Comparison of ENCODE assay signal across 9 mouse cellular contexts in genomic region chr11:87757001-87757954, GRCm38 (mm10). TPM values are rescaled to one million over a fixed set of nuclear protein-coding genes. Genes with fewer than 3 reads are reported as not detected.
DNase-seq lines count a peak whose midpoint lies in the region; ATAC-seq and TF ChIP-seq lines count a peak whose summit lies in the region.
"Had no signal": no experiment of that assay in that cellular context is flagged by ENCODE, and none has a peak within 500 bp of the region (broad histone marks: within the 10 kb centered on the region; RNA-seq: fewer than 3 reads in every experiment).

No protein-coding gene starts in this region.

- H3K79me2 ChIP-seq in macrophage (ENCODE audit: inconsistent target), result peaks cover 51% of the 10 kb centered on the region

- no peak for TF ChIP-seq POLR2A in testis, adult 2 months (IDR thresholded peaks at IDR 0.05; ENCODE audit: control insufficient read depth, low read depth, low read length)

- peaks cover 29% of the 10 kb centered on the region for H3K4me1 ChIP-seq in testis, adult 2 months (ENCODE audit: control insufficient read depth, insufficient read depth, low read length)

- WGBS in macrophage (ENCODE audit: missing documents), result 0% methylated on average over 22 of the region's 25 CpGs

- H3K36me3 ChIP-seq in testis, adult 2 months (ENCODE audit: control insufficient read depth, insufficient read depth, low read length), result no peaks in the 10 kb centered on the region
- no peaks in the 10 kb centered on the region for H3K36me3 ChIP-seq in macrophage (ENCODE audit: inconsistent target)

- intact Hi-C loops in gastrocnemius, adult 2 months (cut with DNase I), result no loop called here

- ATAC-seq in frontal cortex, adult (ENCODE audit: low TSS enrichment), result no peak

- no peak overlapping the region for H3K27ac ChIP-seq in gastrocnemius, adult 2 months
- H3K27ac ChIP-seq in testis, adult 2 months (ENCODE audit: control insufficient read depth, insufficient read depth, low read depth, low read length), result peak overlapping the region; percentile 82
- H3K27ac ChIP-seq in macrophage, result peak overlapping the region; percentile 99

- TF ChIP-seq CTCF in gastrocnemius, adult 2 months (IDR thresholded peaks at IDR 0.05), result no peak
- TF ChIP-seq CTCF in testis, adult 2 months (IDR thresholded peaks at IDR 0.05; ENCODE audit: control insufficient read depth, insufficient read depth, insufficient replicate concordance, low read depth, low read length), result no peak

- DNase-seq in gastrocnemius, adult 2 months, result peak; percentile 15
- DNase-seq in gastrocnemius, adult 18-20 months (ENCODE audit: low spot score), result no peak
- DNase-seq in testis, postnatal 10 days (ENCODE audit: low spot score), result no peak
- no peak for DNase-seq in layer of hippocampus, adult 9-11 months
- DNase-seq in layer of hippocampus, adult 8-10 months (ENCODE audit: low spot score in 2 of 2), result no peak
- DNase-seq: cerebellum, adult 9-11 months had no signal

- H3K4me3 ChIP-seq in gastrocnemius, adult 2 months, result peak overlapping the region; percentile 57
- peak overlapping the region; percentile 96 for H3K4me3 ChIP-seq in testis, adult 2 months (ENCODE audit: control insufficient read depth, low read depth, low read length)
- H3K4me3 ChIP-seq in macrophage (ENCODE audit: inconsistent target), result peak overlapping the region; percentile 97

- H3K27me3 ChIP-seq in testis, adult 2 months (ENCODE audit: control insufficient read depth, insufficient read depth, low read length), result no peaks in the 10 kb centered on the region

RNA-seq across cellular contexts. Expression of gene Tspoap1, which starts 3.1 kb away (rescaled TPM):
- not detected for total RNA-seq in gastrocnemius, adult 2 months (2021)
- not detected for total RNA-seq in gastrocnemius, adult 18-20 months (2021)
- polyA plus RNA-seq in testis, adult 2 months (2012; rRNA removed), result 10.3 and 11.8 TPM in 2 replicates
- total RNA-seq in macrophage (2018; cell fraction: chromatin; rRNA removed), result 100 to 1,000 TPM in 17 of 26 experiments, 10 to 100 TPM in 9; 37.2 to 460 (median 156) TPM
- total RNA-seq in macrophage (2018; cell fraction: cytosol; rRNA removed), result 10 to 100 TPM in 2 of 26 experiments, 1 to 10 TPM in 15, under 1 TPM in 9; 0.56 to 16.9 (median 1.2) TPM
- total RNA-seq in macrophage (2018; cell fraction: nucleus; rRNA removed), result 100 to 1,000 TPM in 4 of 26 experiments, 10 to 100 TPM in 22; 16.3 to 153 (median 46.3) TPM
- 0.82 to 1.7 TPM (median 1.6 TPM) in 3 replicates for polyA plus RNA-seq in macrophage (2018)
- total RNA-seq in layer of hippocampus, adult 8-10 months (2022), result 100 to 1,000 TPM; 145 to 183 (median 166) TPM

RNA-seq across cellular contexts. Expression of gene Supt4a, which starts 19.9 kb away (rescaled TPM):
- 10 to 100 TPM; 36.8 TPM for total RNA-seq in gastrocnemius, adult 2 months (2021)
- 10 to 100 TPM; 33.5 to 36.3 TPM for total RNA-seq in gastrocnemius, adult 18-20 months (2021)
- 50.9 and 54.9 TPM in 2 replicates for polyA plus RNA-seq in testis, adult 2 months (2012; rRNA removed)
- total RNA-seq in macrophage (2018; cell fraction: chromatin; rRNA removed), result 10 to 100 TPM in 14 of 26 experiments, 1 to 10 TPM in 12; 2.1 to 21.4 (median 10.3) TPM
- 100 to 1,000 TPM in 5 of 26 experiments, 10 to 100 TPM in 21; 65.1 to 109 (median 81.3) TPM for total RNA-seq in macrophage (2018; cell fraction: cytosol; rRNA removed)
- total RNA-seq in macrophage (2018; cell fraction: nucleus; rRNA removed), result 10 to 100 TPM in 25 of 26 experiments, 1 to 10 TPM in 1; 9.1 to 39.1 (median 27.6) TPM
- 69.4 to 113 TPM (median 85.3 TPM) in 3 replicates for polyA plus RNA-seq in macrophage (2018)
- 10 to 100 TPM; 61.3 to 76.3 (median 69.6) TPM for total RNA-seq in layer of hippocampus, adult 8-10 months (2022)

RNA-seq across cellular contexts. Expression of gene Mpo, which starts 36.1 kb away (rescaled TPM):
- total RNA-seq in gastrocnemius, adult 2 months (2021), result not detected
- not detected for total RNA-seq in gastrocnemius, adult 18-20 months (2021)
- polyA plus RNA-seq in testis, adult 2 months (2012; rRNA removed), result 1.9 and 5.5 TPM in 2 replicates
- total RNA-seq in macrophage (2018; cell fraction: chromatin; rRNA removed), result under 1 TPM in 1 of 26 experiments, not detected in 25; 0.29 TPM
- 1 to 10 TPM in 2 of 26 experiments, under 1 TPM in 20, not detected in 4; 0.07 to 1.3 (median 0.37) TPM for total RNA-seq in macrophage (2018; cell fraction: cytosol; rRNA removed)
- total RNA-seq in macrophage (2018; cell fraction: nucleus; rRNA removed), result 1 to 10 TPM in 2 of 26 experiments, under 1 TPM in 10, not detected in 14; 0.18 to 2.7 (median 0.68) TPM
- 0.19 to 2.7 TPM (median 1.0 TPM) in 3 replicates for polyA plus RNA-seq in macrophage (2018)
- total RNA-seq in layer of hippocampus, adult 8-10 months (2022), result under 1 TPM in 1 of 4 experiments, not detected in 3; 0.79 TPM

Comparison
In these comparisons a context has a peak if more than half of its experiments do, and no peak if none do; other contexts are left out.
1. RNA of gene Tspoap1, which starts 3.1 kb away (total RNA-seq): 145 to 183 TPM in layer of hippocampus, adult 8-10 months; not detected in gastrocnemius, adult 18-20 months and not detected in gastrocnemius, adult 2 months; every median in the first group is over 100 times any median in the second.
2. Peak in every context shown above with its lines, with median percentiles within 50 percentile points of each other: H3K4me3 ChIP-seq.